8 mouse cellular contexts compared by ENCODE assay signal in the genomic region with DNA sequence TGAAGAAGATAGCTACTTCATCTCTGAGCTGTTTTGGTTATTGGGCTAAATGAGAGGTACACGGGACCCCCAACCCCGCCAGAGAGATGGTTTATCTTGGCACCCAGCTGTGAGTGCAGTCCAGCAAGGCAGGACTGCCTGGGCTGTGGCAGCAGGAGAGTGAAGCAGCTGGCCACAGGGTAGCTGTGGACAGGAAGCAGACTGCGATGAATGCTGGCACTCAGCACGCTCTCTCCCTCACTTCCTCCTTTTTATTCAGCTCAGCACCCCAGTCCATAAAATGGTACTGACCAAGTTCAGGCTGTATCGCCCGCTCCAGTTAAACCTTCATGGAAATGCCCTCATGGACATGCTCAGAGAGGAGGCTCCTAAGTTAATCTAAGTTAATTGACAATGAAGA.
A peak's percentile ranks its signal among the peaks of the same experiment; 100 is the strongest.
DNase-seq lines count a peak whose midpoint lies in the region; ATAC-seq and TF ChIP-seq lines count a peak whose summit lies in the region.

No protein-coding gene starts in this region.

- H3K9me3 ChIP-seq in liver, embryonic 16.5 days (replicated peaks; ENCODE audit: control insufficient read depth, low read length) = no peaks in the 10 kb centered on the region

- intact Hi-C loops in gastrocnemius, adult 2 months (cut with DNase I) = no loop called here
- intact Hi-C loops in gastrocnemius, postnatal 36 days (cut with DNase I) = no loop called here

- peak; percentile 23 for DNase-seq in gastrocnemius, adult 2 months
- no peak for DNase-seq in gastrocnemius, postnatal 36 days
- peak; percentile 24 for DNase-seq in right cerebral cortex, adult 18-20 months
- no peak for DNase-seq in right cerebral cortex, postnatal 25 days
- peak; percentile 30 for DNase-seq in skeletal muscle tissue, adult 2 months (ENCODE audit: low read depth, low spot score)
- DNase-seq in cerebellum, adult 9-11 months = no peak
- DNase-seq in left cerebral cortex, adult 11 months (ENCODE audit: low spot score) = no peak

- no peak overlapping the region for H3K27ac ChIP-seq in gastrocnemius, adult 2 months
- H3K27ac ChIP-seq in liver, embryonic 16.5 days (ENCODE audit: low read length) = no peak overlapping the region

- TF ChIP-seq CTCF in gastrocnemius, adult 2 months (IDR thresholded peaks at IDR 0.05) = no peak

- no peaks in the 10 kb centered on the region for H3K36me3 ChIP-seq in liver, embryonic 16.5 days (ENCODE audit: control insufficient read depth, insufficient read depth)

- no peak overlapping the region for H3K4me3 ChIP-seq in gastrocnemius, adult 2 months
- H3K4me3 ChIP-seq in liver, embryonic 16.5 days (ENCODE audit: low read depth, low read length) = no peak overlapping the region

- peak; percentile 21; the same call in 1 of the 2 replicates for ATAC-seq in liver, embryonic 16.5 days (ENCODE audit: low read depth)

- no peak overlapping the region for H3K4me2 ChIP-seq in liver, embryonic 16.5 days (ENCODE audit: low read depth, low read length)

- H3K4me1 ChIP-seq in liver, embryonic 16.5 days (ENCODE audit: control insufficient read depth, low read depth, low read length) = no peaks in the 10 kb centered on the region

- no peaks in the 10 kb centered on the region for H3K27me3 ChIP-seq in liver, embryonic 16.5 days (ENCODE audit: control insufficient read depth, insufficient read depth, low read depth, low read length)

- H3K9ac ChIP-seq in liver, embryonic 16.5 days (ENCODE audit: low read depth, low read length) = no peak overlapping the region

- WGBS in liver, embryonic 16.5 days (ENCODE audit: insufficient replicate concordance) = 10% methylated on average over 6 of the region's 6 CpGs

Comparison
In these comparisons a context has a peak if more than half of its experiments do, and no peak if none do; other contexts are left out.
1. DNase-seq: peak in gastrocnemius, adult 2 months (single experiment), right cerebral cortex, adult 18-20 months (single experiment) and skeletal muscle tissue, adult 2 months (single experiment); none in gastrocnemius, postnatal 36 days (0 of 2), right cerebral cortex, postnatal 25 days (single experiment), cerebellum, adult 9-11 months (single experiment) and left cerebral cortex, adult 11 months (single experiment).